Mouse (Mus musculus) intestine, embryonic 15.5 days (tissue): ENCODE results near the gene Frmd4b. TPM values are rescaled to one million over a fixed set of nuclear protein-coding genes. Genes with fewer than 3 reads are reported as not detected.

Experiments
- ATAC-seq: fragments of 200-750 bp; cut with Nextera tagmentation; 2 replicates; pipeline ENCODE4 v1.8.0; 2017; ENCODE audit warnings: moderate TSS enrichment, moderate library complexity
- H3K27ac ChIP-seq: fragments of 300-500 bp; sonication (generic); 2 replicates; pipeline ENCODE4 v1.5.1; 2015; ENCODE audit warnings: mild to moderate bottlenecking, inconsistent platforms
- H3K27me3 ChIP-seq: fragments of 300-500 bp; sonication (generic); replicated peaks from 2 replicates; pipeline ENCODE4 v1.6.1; 2015; ENCODE audit warnings: inconsistent platforms
- H3K36me3 ChIP-seq: fragments of 300-500 bp; sonication (generic); 2 replicates; pipeline ENCODE4 v1.6.1; 2015; ENCODE audit warnings: inconsistent platforms
- H3K4me1 ChIP-seq: fragments of 300-500 bp; sonication (generic); replicated peaks from 2 replicates; pipeline ENCODE4 v1.6.1; 2015; ENCODE audit warnings: inconsistent platforms
- H3K4me2 ChIP-seq: fragments of 300-500 bp; sonication (generic); replicated peaks from 2 replicates; pipeline ENCODE4 v1.6.1; 2015; ENCODE audit warnings: mild to moderate bottlenecking, inconsistent platforms
- H3K4me3 ChIP-seq: fragments of 300-500 bp; sonication (generic); replicated peaks from 2 replicates; pipeline ENCODE4 v1.5.1; 2015; ENCODE audit warnings: inconsistent platforms
- H3K9ac ChIP-seq: fragments of 300-500 bp; sonication (generic); 2 replicates; pipeline ENCODE4 v1.6.1; 2015; ENCODE audit warnings: inconsistent platforms
- H3K9me3 ChIP-seq: fragments of 300-500 bp; sonication (generic); 2 replicates; pipeline ENCODE4 v1.6.1; 2016; ENCODE audit warnings: inconsistent platforms
- WGBS: fragments of 180-500 bp; shearing (Covaris S2); methylation state at CpG from one replicate; pipeline ENCODE4 v1.1.7; 2015; 5-methylcytosine and 5-hydroxymethylcytosine counted together
- polyA plus RNA-seq: library from polyadenylated mRNA; unstranded; fragments of >200 nt; fragmentation: Nextera tagmentation; extraction: Ambion mirVana; gene quantifications from 2 replicates; pipeline ENCODE4 v1.2.1, GENCODE M21; 2015

Gene Frmd4b
- polyA plus RNA-seq, 1 experiment from 2014 or later = 11.1 TPM

GRCm38 (mm10) chr6:97289316-97289820 lies 328.0 kb downstream of the Frmd4b start:
- H3K27me3 ChIP-seq = no peaks in the 10 kb centered on the region
- H3K4me1 ChIP-seq = peaks cover 8% of the 10 kb centered on the region; the same call in 1 of the 2 replicates
- H3K4me2 ChIP-seq = no peak overlapping the region
- H3K9me3 ChIP-seq = no peaks in the 10 kb centered on the region
- no peaks in the 10 kb centered on the region for H3K36me3 ChIP-seq
- 46% methylated on average over 10 of the region's 10 CpGs for WGBS
- H3K4me3 ChIP-seq = no peak overlapping the region
- H3K9ac ChIP-seq = no peak overlapping the region
- no peak overlapping the region for H3K27ac ChIP-seq
- no peak for ATAC-seq

- H3K4me2 ChIP-seq = no peak overlapping the region
- H3K27ac ChIP-seq = peak overlapping the region; percentile 69; the same call in 1 of the 2 replicates
- no peak overlapping the region for H3K4me3 ChIP-seq
- H3K9ac ChIP-seq = no peak overlapping the region
- no peaks in the 10 kb centered on the region for H3K36me3 ChIP-seq
- ATAC-seq = peak; percentile 88
- H3K27me3 ChIP-seq = no peaks in the 10 kb centered on the region
- WGBS = 57% methylated on average over 19 of the region's 19 CpGs
- H3K4me1 ChIP-seq = peaks cover 8% of the 10 kb centered on the region; the same call in 1 of the 2 replicates
- H3K9me3 ChIP-seq = no peaks in the 10 kb centered on the region
These were observed 329.1 kb downstream of the Frmd4b start for GRCm38 (mm10) chr6:97288047-97288855.

GRCm38 (mm10) chr6:97286332-97286731 lies 331.0 kb downstream of the Frmd4b start:
- H3K27me3 ChIP-seq = no peaks in the 10 kb centered on the region
- H3K4me3 ChIP-seq = no peak overlapping the region
- no peak overlapping the region for H3K27ac ChIP-seq
- peaks cover 8% of the 10 kb centered on the region; the same call in 1 of the 2 replicates for H3K4me1 ChIP-seq
- no peaks in the 10 kb centered on the region for H3K36me3 ChIP-seq
- no peak for ATAC-seq
- 90% methylated on average over 5 of the region's 5 CpGs for WGBS
- H3K9me3 ChIP-seq = no peaks in the 10 kb centered on the region
- H3K9ac ChIP-seq = no peak overlapping the region
- no peak overlapping the region for H3K4me2 ChIP-seq

GRCm38 (mm10) chr6:97283676-97284075 lies 333.7 kb downstream of the Frmd4b start:
- Histone ChIP-seq H3K9ac (no peak overlapping the region), H3K36me3 (no peaks in the 10 kb centered on the region), H3K27ac (no peak overlapping the region), H3K4me2 (no peak overlapping the region), H3K4me3 (no peak overlapping the region), H3K9me3 (no peaks in the 10 kb centered on the region), H3K27me3 (no peaks in the 10 kb centered on the region), H3K4me1 (peaks cover 4% of the 10 kb centered on the region; the same call in 1 of the 2 replicates)
- 93% methylated on average over 1 of the region's 1 CpGs for WGBS
- no peak for ATAC-seq

- no peak overlapping the region for H3K4me2 ChIP-seq
- no peak overlapping the region for H3K9ac ChIP-seq
- H3K36me3 ChIP-seq = no peaks in the 10 kb centered on the region
- 56% methylated on average over 6 of the region's 6 CpGs for WGBS
- no peak overlapping the region for H3K27ac ChIP-seq
- no peaks in the 10 kb centered on the region for H3K9me3 ChIP-seq
- H3K4me3 ChIP-seq = no peak overlapping the region
- H3K4me1 ChIP-seq = peaks cover 4% of the 10 kb centered on the region; the same call in 1 of the 2 replicates
- no peaks in the 10 kb centered on the region for H3K27me3 ChIP-seq
- no peak for ATAC-seq
These were observed 338.5 kb downstream of the Frmd4b start for GRCm38 (mm10) chr6:97278878-97279277.

- 9% methylated on average over 19 of the region's 19 CpGs for WGBS
- Histone ChIP-seq H3K4me1 (peaks cover 4% of the 10 kb centered on the region; the same call in 1 of the 2 replicates), H3K4me3 (peak overlapping the region; percentile 5), H3K27me3 (no peaks in the 10 kb centered on the region), H3K9me3 (no peaks in the 10 kb centered on the region), H3K36me3 (no peaks in the 10 kb centered on the region), H3K9ac (no peak overlapping the region), H3K4me2 (peak overlapping the region; percentile 54), H3K27ac (no peak overlapping the region)
- peak; percentile 76 for ATAC-seq
These were observed 339.1 kb downstream of the Frmd4b start for GRCm38 (mm10) chr6:97278014-97278787.

GRCm38 (mm10) chr6:97276890-97277497 lies 340.3 kb downstream of the Frmd4b start:
- no peak for ATAC-seq
- H3K9ac ChIP-seq = no peak overlapping the region
- no peaks in the 10 kb centered on the region for H3K9me3 ChIP-seq
- no peaks in the 10 kb centered on the region for H3K27me3 ChIP-seq
- no peaks in the 10 kb centered on the region for H3K36me3 ChIP-seq
- H3K4me1 ChIP-seq = peaks cover 4% of the 10 kb centered on the region; the same call in 1 of the 2 replicates
- no peak overlapping the region for H3K4me2 ChIP-seq
- H3K4me3 ChIP-seq = no peak overlapping the region
- 59% methylated on average over 5 of the region's 5 CpGs for WGBS
- no peak overlapping the region for H3K27ac ChIP-seq

- H3K27me3 ChIP-seq = no peaks in the 10 kb centered on the region
- H3K36me3 ChIP-seq = no peaks in the 10 kb centered on the region
- no peak overlapping the region for H3K4me2 ChIP-seq
- H3K9ac ChIP-seq = no peak overlapping the region
- peaks cover 4% of the 10 kb centered on the region; the same call in 1 of the 2 replicates for H3K4me1 ChIP-seq
- no peak overlapping the region for H3K4me3 ChIP-seq
- no peaks in the 10 kb centered on the region for H3K9me3 ChIP-seq
- no peak overlapping the region for H3K27ac ChIP-seq
- ATAC-seq = no peak
- WGBS = 46% methylated on average over 4 of the region's 4 CpGs
These were observed 341.0 kb downstream of the Frmd4b start for GRCm38 (mm10) chr6:97276366-97276765.

GRCm38 (mm10) chr6:97275760-97276159 lies 341.6 kb downstream of the Frmd4b start:
- Histone ChIP-seq H3K4me1 (peaks cover 4% of the 10 kb centered on the region; the same call in 1 of the 2 replicates), H3K4me3 (no peak overlapping the region), H3K9ac (no peak overlapping the region), H3K27me3 (no peaks in the 10 kb centered on the region), H3K36me3 (no peaks in the 10 kb centered on the region), H3K4me2 (no peak overlapping the region), H3K9me3 (no peaks in the 10 kb centered on the region), H3K27ac (no peak overlapping the region)
- 59% methylated on average over 4 of the region's 4 CpGs for WGBS
- ATAC-seq = no peak

- no peaks in the 10 kb centered on the region for H3K36me3 ChIP-seq
- H3K9me3 ChIP-seq = no peaks in the 10 kb centered on the region
- H3K4me2 ChIP-seq = no peak overlapping the region
- no peak for ATAC-seq
- no peak overlapping the region for H3K9ac ChIP-seq
- H3K4me3 ChIP-seq = no peak overlapping the region
- no peaks in the 10 kb centered on the region for H3K27me3 ChIP-seq
- H3K27ac ChIP-seq = no peak overlapping the region
- H3K4me1 ChIP-seq = peaks cover 4% of the 10 kb centered on the region; the same call in 1 of the 2 replicates
- 67% methylated on average over 3 of the region's 3 CpGs for WGBS
These were observed 343.6 kb downstream of the Frmd4b start for GRCm38 (mm10) chr6:97273777-97274176.

- H3K9ac ChIP-seq = no peak overlapping the region
- no peaks in the 10 kb centered on the region for H3K27me3 ChIP-seq
- 64% methylated on average over 16 of the region's 16 CpGs for WGBS
- no peak overlapping the region for H3K4me3 ChIP-seq
- H3K9me3 ChIP-seq = no peaks in the 10 kb centered on the region
- no peaks in the 10 kb centered on the region for H3K36me3 ChIP-seq
- H3K4me1 ChIP-seq = peaks cover under 1% of the 10 kb centered on the region; the same call in 1 of the 2 replicates
- H3K27ac ChIP-seq = no peak overlapping the region
- H3K4me2 ChIP-seq = no peak overlapping the region
- ATAC-seq = no peak
These were observed 344.2 kb downstream of the Frmd4b start for GRCm38 (mm10) chr6:97273058-97273710.
